Mouse (Mus musculus) MEL (cell line): ENCODE data around the gene Tmem132d.

Experiments used
- BHLHE40 ChIP-seq: IDR thresholded peaks from 2 replicates; pipeline ENCODE4 v1.6.1; 2012; ENCODE audit warnings: low read depth, mild to moderate bottlenecking, inconsistent platforms, low read length, improper control_type of control experiment, borderline replicate concordance
- CHD1 ChIP-seq: IDR thresholded peaks from 2 replicates; pipeline ENCODE4 v1.6.1; 2012; ENCODE audit warnings: low read depth, mild to moderate bottlenecking, inconsistent platforms, low read length, improper control_type of control experiment
- CTCF ChIP-seq, 3 experiments: IDR thresholded peaks in 2 of 3; conservative IDR thresholded peaks in 1 of 3; 2 replicates each; pipeline ENCODE4 v1.5.1; 2011 to 2012; ENCODE audit warnings: low read length in 3 of 3, low read depth in 2 of 3, mild to moderate bottlenecking in 2 of 3, improper control_type of control experiment in 1 of 3, inconsistent platforms in 1 of 3, mixed read lengths in 1 of 3, moderate library complexity in 1 of 3; ENCODE audit not compliant: control insufficient read depth in 1 of 3, insufficient read depth in 1 of 3, poor library complexity in 1 of 3, severe bottlenecking in 1 of 3
- EP300 ChIP-seq, 2 experiments: IDR thresholded peaks; 2 replicates each; pipeline ENCODE4 v1.6.1; 2011; ENCODE audit warnings: improper control_type of control experiment in 2 of 2, low read length in 2 of 2, low read depth in 1 of 2, mild to moderate bottlenecking in 1 of 2
- TBP ChIP-seq: IDR thresholded peaks from 2 replicates; pipeline ENCODE4 v1.8.0; 2011; ENCODE audit warnings: low read depth, low read length, improper control_type of control experiment
- UBTF ChIP-seq: IDR thresholded peaks from 2 replicates; pipeline ENCODE4 v1.6.1; 2012; ENCODE audit warnings: low read depth, mild to moderate bottlenecking, inconsistent platforms, low read length, improper control_type of control experiment, moderate library complexity, borderline replicate concordance; ENCODE audit not compliant: insufficient read depth
- ZC3H11A ChIP-seq: IDR thresholded peaks from 2 replicates; pipeline ENCODE4 v1.6.1; 2012; ENCODE audit warnings: low read depth, mild to moderate bottlenecking, inconsistent platforms, low read length, improper control_type of control experiment

GRCm38 (mm10) chr5:128432422-128432821 is 455 bp downstream of the Tmem132d start:
- TF ChIP-seq UBTF (no peak), ZC3H11A (no peak), BHLHE40 (no peak), CHD1 (no peak), EP300 (IDR thresholded peaks at IDR 0.05; ENCODE audit: low read depth in 1 of 2, low read length in 2 of 2) (no peak), CTCF (IDR thresholded peaks at IDR 0.05 in 2 of 3, conservative IDR thresholded peaks at IDR 0.05 in 1 of 3; ENCODE audit: control insufficient read depth in 1 of 3, insufficient read depth in 1 of 3, low read depth in 2 of 3, low read length in 3 of 3, poor library complexity in 1 of 3, severe bottlenecking in 1 of 3) (no peak), TBP (no peak)
